Mouse (Mus musculus) lung, postnatal 4 days (tissue): ENCODE measurements around the gene Cdip1.
A peak's percentile ranks its signal among the peaks of the same experiment; 100 is the strongest.
"Not testable (repeated sequence)": the region's sequence is repeated elsewhere in the genome, so short reads cannot be mapped to it uniquely, and the experiment has no call there.

Experiments used
- DNase-seq, 2 experiments: peaks; one replicate each; pipeline ENCODE4 v3.0.0; 2021

The Cdip1 gene

GRCm38 (mm10) chr16:4789810-4790559 lies at the start of gene Cdip1:
Cdip1 (minus strand) TSS chr16:4790292.
- peak; percentile 96 for DNase-seq

- no peak for DNase-seq
Measured at GRCm38 (mm10) chr16:4839552-4839951, 49.5 kb upstream of the Cdip1 start.

- no peak for DNase-seq
Measured at GRCm38 (mm10) chr16:4837631-4838030, 47.5 kb upstream of the Cdip1 start.

GRCm38 (mm10) chr16:4835191-4835590 lies 45.1 kb upstream of the Cdip1 start, which contains the start of gene 4930562C15Rik:
4930562C15Rik (plus strand) TSS chr16:4835416.
- peak in 1 of 2 experiments; percentile 51 for DNase-seq

- no peak for DNase-seq
Measured at GRCm38 (mm10) chr16:4833858-4834257, 43.8 kb upstream of the Cdip1 start.

- DNase-seq, result peak; percentile 24 to 47
Measured at GRCm38 (mm10) chr16:4831650-4832419, 41.7 kb upstream of the Cdip1 start.

- no peak for DNase-seq
Measured at GRCm38 (mm10) chr16:4829271-4829900, 39.3 kb upstream of the Cdip1 start.

GRCm38 (mm10) chr16:4827639-4828038 lies 37.5 kb upstream of the Cdip1 start:
- DNase-seq, result no peak

GRCm38 (mm10) chr16:4824466-4824865 lies 34.4 kb upstream of the Cdip1 start:
- DNase-seq, result not testable (repeated sequence)

GRCm38 (mm10) chr16:4818349-4818748 lies 28.3 kb upstream of the Cdip1 start:
- no peak for DNase-seq

- no peak for DNase-seq
Measured at GRCm38 (mm10) chr16:4796631-4797030, 6.5 kb upstream of the Cdip1 start.

- DNase-seq, result no peak
Measured at GRCm38 (mm10) chr16:4791332-4791731, 1.2 kb upstream of the Cdip1 start.

GRCm38 (mm10) chr16:4789311-4789768 lies 752 bp downstream of the Cdip1 start:
- DNase-seq, result no peak

GRCm38 (mm10) chr16:4788176-4788575 lies 1.9 kb downstream of the Cdip1 start:
- DNase-seq, result no peak

- no peak for DNase-seq
Measured at GRCm38 (mm10) chr16:4785706-4786105, 4.4 kb downstream of the Cdip1 start.

- DNase-seq, result no peak
Measured at GRCm38 (mm10) chr16:4782515-4782914, 7.6 kb downstream of the Cdip1 start.

- peak; percentile 65 to 67 for DNase-seq
Measured at GRCm38 (mm10) chr16:4781524-4782196, 8.4 kb downstream of the Cdip1 start.

GRCm38 (mm10) chr16:4778940-4779339 lies 11.2 kb downstream of the Cdip1 start:
- no peak for DNase-seq

GRCm38 (mm10) chr16:4777905-4778609 lies 12.0 kb downstream of the Cdip1 start:
- no peak for DNase-seq

GRCm38 (mm10) chr16:4777171-4777904 lies 12.8 kb downstream of the Cdip1 start:
- no peak for DNase-seq

GRCm38 (mm10) chr16:4773289-4773970 lies 16.7 kb downstream of the Cdip1 start:
- no peak for DNase-seq
